Mouse (Mus musculus): ENCODE results near the gene Jdp2. TPM values are rescaled to one million over a fixed set of nuclear protein-coding genes. Genes with fewer than 3 reads are reported as not detected.

Gene Jdp2
- polyA plus RNA-seq, 1 experiment, result 8.2 TPM

DNA sequence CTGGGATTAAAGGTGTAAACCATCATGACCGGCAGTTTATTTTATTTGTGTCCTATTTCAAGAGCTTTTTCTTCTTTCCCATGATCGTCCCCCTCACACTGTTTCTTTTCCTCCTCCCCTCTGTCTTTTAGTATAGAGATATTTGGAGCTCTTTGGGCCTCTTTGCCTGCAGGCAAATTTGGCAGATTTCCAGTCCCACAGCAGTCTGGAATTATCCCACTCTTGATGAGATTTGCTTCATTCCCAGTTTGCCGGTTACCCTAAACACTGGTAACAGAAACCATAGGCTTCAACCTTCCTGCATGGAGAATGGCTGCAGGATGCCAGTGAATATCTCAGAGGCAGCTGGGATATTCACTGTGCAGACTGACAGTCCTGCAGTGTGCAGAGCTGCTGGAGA is 69.9 kb downstream of the Jdp2 start:
- 0 out of 2 replicates have a peak, but pooled peaks cover under 1% of the 10 kb centered on the region for H3K4me1 ChIP-seq (ENCODE audit: control insufficient read depth, insufficient read depth, insufficient read length)
- H3K27me3 ChIP-seq (ENCODE audit: control insufficient read depth, insufficient read depth, low read length), result no peaks in the 10 kb centered on the region
- no peak overlapping the region for H3K27ac ChIP-seq (ENCODE audit: insufficient read depth, low read length)
- no peak for DNase-seq (ENCODE audit: low read depth in 1 of 2, low spot score in 2 of 2)
- H3K36me3 ChIP-seq (ENCODE audit: control insufficient read depth, insufficient read depth, low read length), result no peaks in the 10 kb centered on the region
- H3K4me3 ChIP-seq (ENCODE audit: extremely low read depth, insufficient read depth, insufficient read length), result no peak overlapping the region
- no peak for TF ChIP-seq CTCF (IDR thresholded peaks at IDR 0.05; ENCODE audit: extremely low read depth, insufficient read depth, insufficient read length, insufficient replicate concordance)
- WGBS, result 83% methylated on average over 3 of the region's 3 CpGs

DNA sequence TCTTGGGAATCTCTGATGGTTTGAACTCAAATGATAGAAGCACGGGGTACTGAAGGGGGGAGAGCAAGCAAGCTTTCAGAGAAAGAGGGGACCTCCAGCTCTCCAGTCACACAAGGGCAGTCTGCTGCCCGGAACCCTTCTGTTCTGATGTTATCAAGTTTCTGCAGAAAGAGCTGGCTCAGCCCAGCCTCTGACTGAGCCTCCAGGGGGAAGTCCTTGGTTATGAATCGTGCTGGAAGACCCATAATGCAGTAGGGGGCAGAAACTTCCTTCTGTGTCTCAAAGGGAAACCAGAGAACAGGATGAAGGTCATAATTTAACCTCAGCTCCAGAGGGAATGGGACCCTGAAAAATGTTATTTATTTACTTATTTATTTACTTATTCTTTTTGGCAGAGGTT is 71.3 kb downstream of the Jdp2 start:
- Histone ChIP-seq H3K27me3 (ENCODE audit: control insufficient read depth, insufficient read depth, low read length) (no peaks in the 10 kb centered on the region), H3K36me3 (ENCODE audit: control insufficient read depth, insufficient read depth, low read length) (no peaks in the 10 kb centered on the region), H3K4me3 (ENCODE audit: extremely low read depth, insufficient read depth, insufficient read length) (no peak overlapping the region), H3K4me1 (ENCODE audit: control insufficient read depth, insufficient read depth, insufficient read length) (0 out of 2 replicates have a peak, but pooled peaks cover 1% of the 10 kb centered on the region), H3K27ac (ENCODE audit: insufficient read depth, low read length) (no peak overlapping the region)
- TF ChIP-seq CTCF (IDR thresholded peaks at IDR 0.05; ENCODE audit: extremely low read depth, insufficient read depth, insufficient read length, insufficient replicate concordance) (no peak), POLR2A (IDR thresholded peaks at IDR 0.05; ENCODE audit: low read depth, low read length) (no peak)
- no peak for DNase-seq (ENCODE audit: low read depth in 1 of 2, low spot score in 2 of 2)
- WGBS, result 15% methylated on average over 3 of the region's 3 CpGs

DNA sequence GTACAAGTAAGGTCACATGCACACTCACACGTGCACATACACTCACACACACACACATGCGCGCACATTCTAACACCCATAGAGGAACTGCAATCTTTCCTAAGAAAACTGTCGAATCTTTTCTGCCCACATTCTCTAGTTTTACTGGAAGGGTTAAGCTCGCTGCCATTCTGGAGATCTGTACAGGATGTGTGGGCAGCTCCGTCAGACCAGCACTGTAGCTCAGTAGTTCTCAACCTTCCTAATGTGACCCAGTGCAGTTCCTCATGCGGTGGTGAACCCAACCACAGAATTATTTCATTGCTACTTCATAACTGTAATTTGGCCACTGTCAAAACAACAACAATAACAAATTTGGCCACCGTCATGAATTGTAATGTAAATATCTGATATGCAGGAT is 75.1 kb downstream of the Jdp2 start:
- Histone ChIP-seq H3K4me3 (ENCODE audit: extremely low read depth, insufficient read depth, insufficient read length) (no peak overlapping the region), H3K36me3 (ENCODE audit: control insufficient read depth, insufficient read depth, low read length) (no peaks in the 10 kb centered on the region), H3K27ac (ENCODE audit: insufficient read depth, low read length) (no peak overlapping the region), H3K4me1 (ENCODE audit: control insufficient read depth, insufficient read depth, insufficient read length) (0 out of 2 replicates have a peak, but pooled peaks cover 1% of the 10 kb centered on the region), H3K27me3 (ENCODE audit: control insufficient read depth, insufficient read depth, low read length) (no peaks in the 10 kb centered on the region)
- TF ChIP-seq CTCF (IDR thresholded peaks at IDR 0.05; ENCODE audit: extremely low read depth, insufficient read depth, insufficient read length, insufficient replicate concordance) (no peak), POLR2A (IDR thresholded peaks at IDR 0.05; ENCODE audit: low read depth, low read length) (no peak)
- no peak for DNase-seq (ENCODE audit: low read depth in 1 of 2, low spot score in 2 of 2)
- 41% methylated on average over 8 of the region's 8 CpGs for WGBS

DNA sequence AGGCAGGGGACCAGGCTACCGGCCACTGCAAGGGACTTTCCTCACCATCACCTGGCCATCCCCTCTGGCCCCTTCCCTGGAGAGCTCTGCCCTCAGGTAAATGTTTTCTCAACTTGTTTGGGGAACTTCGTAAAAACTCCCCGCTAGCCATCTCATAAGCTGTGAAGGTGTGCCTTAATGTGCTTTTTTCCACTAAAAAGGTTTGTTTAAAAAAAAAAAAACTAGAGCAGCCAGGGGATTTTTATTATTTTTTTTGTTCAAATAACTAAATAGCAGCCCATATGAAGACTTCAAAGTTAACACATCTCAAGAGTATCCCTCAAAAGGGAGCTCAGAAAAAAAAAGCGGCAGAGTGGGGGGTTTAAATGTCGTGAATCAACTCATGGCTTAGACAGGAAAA is 80.3 kb downstream of the Jdp2 start:
- no peak for DNase-seq (ENCODE audit: low read depth in 1 of 2, low spot score in 2 of 2)
- H3K27me3 ChIP-seq (ENCODE audit: control insufficient read depth, insufficient read depth, low read length), result no peaks in the 10 kb centered on the region
- H3K4me1 ChIP-seq (ENCODE audit: control insufficient read depth, insufficient read depth, insufficient read length), result no peaks in the 10 kb centered on the region
- TF ChIP-seq CTCF (IDR thresholded peaks at IDR 0.05; ENCODE audit: extremely low read depth, insufficient read depth, insufficient read length, insufficient replicate concordance), result no peak
- TF ChIP-seq POLR2A (IDR thresholded peaks at IDR 0.05; ENCODE audit: low read depth, low read length), result no peak
- no peak overlapping the region for H3K4me3 ChIP-seq (ENCODE audit: extremely low read depth, insufficient read depth, insufficient read length)
- H3K27ac ChIP-seq (ENCODE audit: insufficient read depth, low read length), result no peak overlapping the region
- no peaks in the 10 kb centered on the region for H3K36me3 ChIP-seq (ENCODE audit: control insufficient read depth, insufficient read depth, low read length)
- 70% methylated on average over 5 of the region's 5 CpGs for WGBS

DNA sequence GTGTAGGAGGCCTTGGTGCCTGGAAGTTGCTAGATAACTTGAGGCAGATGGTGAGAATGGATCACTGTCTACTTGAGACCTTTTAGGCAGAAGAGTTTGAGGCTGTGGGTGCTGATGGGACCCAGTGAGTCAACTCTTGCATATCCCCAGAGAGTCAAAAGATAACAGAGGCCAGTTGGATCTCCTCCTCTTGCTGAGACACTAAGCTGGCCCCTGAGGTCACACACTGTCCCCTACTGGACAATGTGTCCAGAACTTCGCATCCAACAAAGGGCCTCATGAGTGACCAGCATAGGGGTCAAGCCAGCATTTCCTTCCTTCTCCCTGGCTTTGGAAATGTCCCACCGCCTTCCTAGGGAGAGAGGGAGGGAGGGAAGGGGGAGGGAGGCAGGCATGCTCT is 81.0 kb downstream of the Jdp2 start:
- Histone ChIP-seq H3K4me3 (ENCODE audit: extremely low read depth, insufficient read depth, insufficient read length) (no peak overlapping the region), H3K36me3 (ENCODE audit: control insufficient read depth, insufficient read depth, low read length) (no peaks in the 10 kb centered on the region), H3K27ac (ENCODE audit: insufficient read depth, low read length) (no peak overlapping the region), H3K27me3 (ENCODE audit: control insufficient read depth, insufficient read depth, low read length) (no peaks in the 10 kb centered on the region), H3K4me1 (ENCODE audit: control insufficient read depth, insufficient read depth, insufficient read length) (no peaks in the 10 kb centered on the region)
- no peak for DNase-seq (ENCODE audit: low read depth in 1 of 2, low spot score in 2 of 2)
- TF ChIP-seq CTCF (IDR thresholded peaks at IDR 0.05; ENCODE audit: extremely low read depth, insufficient read depth, insufficient read length, insufficient replicate concordance), result no peak
- no peak for TF ChIP-seq POLR2A (IDR thresholded peaks at IDR 0.05; ENCODE audit: low read depth, low read length)
- 67% methylated on average over 2 of the region's 2 CpGs for whole genome bisulfite sequencing

DNA sequence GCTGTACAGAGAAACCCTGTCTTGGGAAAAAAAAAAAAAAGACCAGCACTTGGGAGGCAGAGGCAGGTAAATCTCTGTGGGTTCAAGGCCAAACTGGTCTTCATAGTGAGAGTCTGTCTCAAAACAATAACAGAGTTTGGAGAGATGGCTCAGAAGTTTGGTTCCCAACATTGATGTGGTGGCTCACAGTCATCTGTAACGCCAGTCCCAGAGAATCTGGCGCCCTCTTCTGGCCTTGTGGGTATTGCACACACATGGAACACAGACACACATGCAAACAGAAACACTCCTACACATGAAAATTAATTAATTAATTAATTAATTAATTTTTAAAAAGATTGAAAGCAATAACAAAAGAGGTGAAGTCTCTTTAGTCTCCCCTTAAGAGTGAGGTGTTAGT is 83.5 kb downstream of the Jdp2 start:
- whole genome bisulfite sequencing, result 54% methylated on average over 2 of the region's 2 CpGs
- no peak for TF ChIP-seq POLR2A (IDR thresholded peaks at IDR 0.05; ENCODE audit: low read depth, low read length)
- no peak for TF ChIP-seq CTCF (IDR thresholded peaks at IDR 0.05; ENCODE audit: extremely low read depth, insufficient read depth, insufficient read length, insufficient replicate concordance)
- Histone ChIP-seq H3K27ac (ENCODE audit: insufficient read depth, low read length) (no peak overlapping the region), H3K36me3 (ENCODE audit: control insufficient read depth, insufficient read depth, low read length) (no peaks in the 10 kb centered on the region), H3K4me1 (ENCODE audit: control insufficient read depth, insufficient read depth, insufficient read length) (peaks cover 3% of the 10 kb centered on the region; the same call in 1 of the 2 replicates), H3K27me3 (ENCODE audit: control insufficient read depth, insufficient read depth, low read length) (no peaks in the 10 kb centered on the region), H3K4me3 (ENCODE audit: extremely low read depth, insufficient read depth, insufficient read length) (no peak overlapping the region)
- no peak for DNase-seq (ENCODE audit: low read depth in 1 of 2, low spot score in 2 of 2)

DNA sequence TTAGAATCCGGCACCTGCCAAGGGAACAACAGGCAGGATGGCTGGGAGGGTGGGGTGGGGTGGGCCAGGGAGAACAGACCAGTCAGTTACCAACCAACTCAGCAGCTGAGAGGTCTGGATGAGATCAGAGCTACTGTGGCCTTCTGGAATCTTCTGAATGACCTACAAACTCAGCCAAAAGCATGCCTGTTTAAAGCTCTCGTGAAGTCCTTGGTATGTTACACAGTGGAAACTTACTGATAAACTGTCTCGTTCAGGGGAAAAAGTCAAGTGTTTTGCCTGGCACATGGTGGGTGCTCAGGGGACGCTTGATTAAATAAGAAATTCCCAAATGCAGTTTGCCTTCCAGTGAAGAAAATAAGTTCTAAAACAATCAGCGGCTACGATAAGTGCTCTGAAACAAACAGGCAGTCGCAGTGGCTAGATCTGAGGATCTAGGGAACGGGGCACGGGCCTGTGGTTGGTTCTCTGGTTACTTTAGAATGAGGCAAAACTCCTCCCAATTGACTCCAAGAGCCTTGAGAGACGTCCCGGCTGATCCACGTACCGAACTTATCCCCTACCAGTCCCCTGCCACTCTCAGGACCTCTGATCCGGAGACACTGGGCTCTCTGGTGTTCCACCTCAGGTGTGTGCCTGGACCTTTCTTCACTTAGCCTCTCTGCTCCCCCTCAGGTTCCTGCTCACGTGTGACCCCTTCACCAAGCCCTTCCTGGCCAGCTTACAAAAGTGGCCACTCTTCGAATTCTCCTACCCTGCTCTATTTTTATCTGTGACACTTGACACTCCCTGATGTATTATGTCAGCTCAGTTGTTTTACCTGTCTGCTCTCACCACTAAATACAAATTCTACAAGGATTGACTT is 85.8 kb downstream of the Jdp2 start:
- Histone ChIP-seq H3K27me3 (ENCODE audit: control insufficient read depth, insufficient read depth, low read length) (no peaks in the 10 kb centered on the region), H3K4me3 (ENCODE audit: extremely low read depth, insufficient read depth, insufficient read length) (no peak overlapping the region), H3K27ac (ENCODE audit: insufficient read depth, low read length) (no peak overlapping the region), H3K36me3 (ENCODE audit: control insufficient read depth, insufficient read depth, low read length) (peaks cover 3% of the 10 kb centered on the region), H3K4me1 (ENCODE audit: control insufficient read depth, insufficient read depth, insufficient read length) (peaks cover 3% of the 10 kb centered on the region; the same call in 1 of the 2 replicates)
- no peak for TF ChIP-seq CTCF (IDR thresholded peaks at IDR 0.05; ENCODE audit: extremely low read depth, insufficient read depth, insufficient read length, insufficient replicate concordance)
- no peak for TF ChIP-seq POLR2A (IDR thresholded peaks at IDR 0.05; ENCODE audit: low read depth, low read length)
- DNase-seq (ENCODE audit: low read depth in 1 of 2, low spot score in 2 of 2), result no peak
- WGBS, result 89% methylated on average over 16 of the region's 16 CpGs

Data from spleen, adult 2 months (tissue).